Mouse (Mus musculus) thymus, postnatal 25 days (tissue): ENCODE measurements around the gene Gpr12.
"Not testable (repeated sequence)": the region's sequence is repeated elsewhere in the genome, so short reads cannot be mapped to it uniquely, and the experiment has no call there.

Experiments
- DNase-seq: peaks from one replicate; pipeline ENCODE4 v3.0.0; 2022

Gpr12 gene

GRCm38 (mm10) chr5:146584478-146585306 is at the start of gene Gpr12:
Gene Gpr12, minus strand, starts transcription at chr5:146585239.
- no peak for DNase-seq

- no peak for DNase-seq
Observed at GRCm38 (mm10) chr5:146631602-146632001, 46.6 kb upstream of the Gpr12 start.

GRCm38 (mm10) chr5:146630961-146631360 is 45.9 kb upstream of the Gpr12 start:
- no peak for DNase-seq

- DNase-seq: peak; percentile 4
Observed at GRCm38 (mm10) chr5:146629636-146630035, 44.6 kb upstream of the Gpr12 start.

- no peak for DNase-seq
Observed at GRCm38 (mm10) chr5:146628804-146629203, 43.8 kb upstream of the Gpr12 start.

- DNase-seq: no peak
Observed at GRCm38 (mm10) chr5:146627901-146628300, 42.9 kb upstream of the Gpr12 start.

GRCm38 (mm10) chr5:146625635-146626311 is 40.7 kb upstream of the Gpr12 start:
- no peak for DNase-seq

GRCm38 (mm10) chr5:146611830-146612229 is 26.8 kb upstream of the Gpr12 start:
- no peak for DNase-seq

- no peak for DNase-seq
Observed at GRCm38 (mm10) chr5:146611009-146611408, 26.0 kb upstream of the Gpr12 start.

- no peak for DNase-seq
Observed at GRCm38 (mm10) chr5:146609646-146610045, 24.6 kb upstream of the Gpr12 start.

GRCm38 (mm10) chr5:146607816-146608215 is 22.8 kb upstream of the Gpr12 start:
- no peak for DNase-seq

GRCm38 (mm10) chr5:146606895-146607294 is 21.9 kb upstream of the Gpr12 start:
- no peak for DNase-seq

- DNase-seq: no peak
Observed at GRCm38 (mm10) chr5:146606221-146606620, 21.2 kb upstream of the Gpr12 start.

GRCm38 (mm10) chr5:146599970-146600369 is 14.9 kb upstream of the Gpr12 start:
- DNase-seq: no peak

GRCm38 (mm10) chr5:146599216-146599615 is 14.2 kb upstream of the Gpr12 start:
- not testable (repeated sequence) for DNase-seq

GRCm38 (mm10) chr5:146598215-146599119 is 13.4 kb upstream of the Gpr12 start:
- no peak for DNase-seq

- DNase-seq: no peak
Observed at GRCm38 (mm10) chr5:146597503-146597874, 12.4 kb upstream of the Gpr12 start.

GRCm38 (mm10) chr5:146596612-146597502 is 11.8 kb upstream of the Gpr12 start:
- no peak for DNase-seq

- no peak for DNase-seq
Observed at GRCm38 (mm10) chr5:146592580-146592979, 7.5 kb upstream of the Gpr12 start.

- no peak for DNase-seq
Observed at GRCm38 (mm10) chr5:146591636-146592035, 6.6 kb upstream of the Gpr12 start.

GRCm38 (mm10) chr5:146590987-146591386 is 5.9 kb upstream of the Gpr12 start:
- no peak for DNase-seq
